Mouse (Mus musculus) C2C12 (cell line): Measurements from ENCODE around the gene Cacnb2. TPM values are rescaled to one million over a fixed set of nuclear protein-coding genes. Genes with fewer than 3 reads are reported as not detected.

Experiments used
- H3K27me3 ChIP-seq: one replicate; pipeline ENCODE4 v1.6.1; 2011; ENCODE audit not compliant: control insufficient read depth, insufficient read depth, insufficient read length
- H3K36me3 ChIP-seq: one replicate; pipeline ENCODE4 v1.6.1; 2011; ENCODE audit not compliant: control insufficient read depth, insufficient read depth
- H3K4me3 ChIP-seq: one replicate; pipeline ENCODE4 v1.5.1; 2011; ENCODE audit warnings: mild to moderate bottlenecking, control low read depth; ENCODE audit not compliant: poor library complexity, insufficient read depth, severe bottlenecking
- H3K79me2 ChIP-seq: one replicate; pipeline ENCODE4 v1.6.1; 2011; ENCODE audit not compliant: control insufficient read depth, insufficient read depth
- H3K79me3 ChIP-seq: one replicate; pipeline ENCODE4 v1.6.1; 2011; ENCODE audit warnings: low read depth, control low read depth
- H3ac ChIP-seq: one replicate; pipeline ENCODE3; 2011; ENCODE audit warnings: low read depth; ENCODE audit not compliant: control insufficient read depth, insufficient read length
- CEBPB ChIP-seq: IDR thresholded peaks from one replicate; pipeline ENCODE4 v1.6.1; 2011; ENCODE audit warnings: low read depth, mild to moderate bottlenecking, control low read depth, moderate library complexity
- CTCF ChIP-seq: IDR thresholded peaks from one replicate; pipeline ENCODE4 v1.5.1; 2011; ENCODE audit not compliant: control insufficient read depth, insufficient read depth, insufficient read length
- FOSL1 ChIP-seq: IDR thresholded peaks from one replicate; pipeline ENCODE4 v1.8.0; 2011; ENCODE audit warnings: mild to moderate bottlenecking, low read length; ENCODE audit not compliant: poor library complexity, insufficient read depth, severe bottlenecking
- MAX ChIP-seq: IDR thresholded peaks from one replicate; pipeline ENCODE4 v1.6.1; 2011; ENCODE audit warnings: mild to moderate bottlenecking, control low read depth
- MYOD1 ChIP-seq: IDR thresholded peaks from one replicate; pipeline ENCODE4 v1.6.1; 2011; ENCODE audit warnings: low read depth; ENCODE audit not compliant: control insufficient read depth, insufficient read length
- MYOG ChIP-seq: IDR thresholded peaks from one replicate; pipeline ENCODE4 v1.6.1; 2011; ENCODE audit not compliant: control insufficient read depth, insufficient read length; ENCODE audit errors: extremely low read depth
- USF1 ChIP-seq: IDR thresholded peaks from one replicate; pipeline ENCODE4 v1.6.1; 2011; ENCODE audit warnings: low read depth, mild to moderate bottlenecking, control low read depth, moderate library complexity
- polyA plus RNA-seq: library from polyadenylated mRNA; unstranded; fragments of >200 nt; fragmentation: generic; extraction: Trizol; gene quantifications from one replicate; pipeline ENCODE4 v1.2.1, GENCODE M21; 2012; ENCODE audit warnings: missing spikeins

The Cacnb2 gene
- polyA plus RNA-seq, 1 experiment: 2.4 TPM

- Histone ChIP-seq H3K79me2 (no peaks in the 10 kb centered on the region), H3K79me3 (peaks cover 3% of the 10 kb centered on the region), H3K27me3 (no peaks in the 10 kb centered on the region), H3K36me3 (no peaks in the 10 kb centered on the region), H3K4me3 (no peak overlapping the region), H3ac (no peak overlapping the region)
- no peak for TF ChIP-seq FOSL1
- no peak for TF ChIP-seq MAX
- no peak for TF ChIP-seq MYOG
- TF ChIP-seq MYOD1: no peak
- TF ChIP-seq CTCF: no peak
- no peak for TF ChIP-seq USF1
- no peak for TF ChIP-seq CEBPB
Observed at GRCm38 (mm10) chr2:14825146-14825545, 222.3 kb downstream of the Cacnb2 start.

- no peak overlapping the region for H3ac ChIP-seq
Observed at GRCm38 (mm10) chr2:14829451-14829850, 226.6 kb downstream of the Cacnb2 start.

GRCm38 (mm10) chr2:14831308-14831707 is 228.4 kb downstream of the Cacnb2 start:
- Histone ChIP-seq H3K27me3 (no peaks in the 10 kb centered on the region), H3K36me3 (no peaks in the 10 kb centered on the region), H3ac (no peak overlapping the region), H3K79me2 (no peaks in the 10 kb centered on the region), H3K4me3 (no peak overlapping the region), H3K79me3 (no peaks in the 10 kb centered on the region)
- no peak for TF ChIP-seq MAX
- TF ChIP-seq USF1: no peak
- TF ChIP-seq CEBPB: no peak
- TF ChIP-seq MYOD1: no peak
- TF ChIP-seq MYOG: no peak
- TF ChIP-seq FOSL1: no peak
- TF ChIP-seq CTCF: no peak

More at GRCm38 (mm10) chr2:14829451-14829850, 226.6 kb downstream of the Cacnb2 start:
- H3K79me2 ChIP-seq: no peaks in the 10 kb centered on the region
- H3K36me3 ChIP-seq: no peaks in the 10 kb centered on the region
- no peaks in the 10 kb centered on the region for H3K27me3 ChIP-seq
- peaks cover 2% of the 10 kb centered on the region for H3K79me3 ChIP-seq
- no peak overlapping the region for H3K4me3 ChIP-seq
- no peak for TF ChIP-seq MYOG
- TF ChIP-seq USF1: no peak
- no peak for TF ChIP-seq CEBPB
- no peak for TF ChIP-seq MAX

GRCm38 (mm10) chr2:14834700-14835317 is 231.9 kb downstream of the Cacnb2 start:
- no peaks in the 10 kb centered on the region for H3K79me3 ChIP-seq
- no peaks in the 10 kb centered on the region for H3K79me2 ChIP-seq
- TF ChIP-seq MAX (no peak), FOSL1 (no peak), MYOG (no peak), USF1 (no peak), MYOD1 (no peak), CEBPB (no peak), CTCF (no peak)

GRCm38 (mm10) chr2:14841272-14841671 is 238.4 kb downstream of the Cacnb2 start:
- no peak for TF ChIP-seq MYOD1
- Histone ChIP-seq H3K4me3 (no peak overlapping the region), H3ac (no peak overlapping the region), H3K36me3 (no peaks in the 10 kb centered on the region), H3K27me3 (no peaks in the 10 kb centered on the region), H3K79me3 (no peaks in the 10 kb centered on the region), H3K79me2 (no peaks in the 10 kb centered on the region)

More at GRCm38 (mm10) chr2:14834700-14835317, 231.9 kb downstream of the Cacnb2 start:
- no peak overlapping the region for H3K4me3 ChIP-seq
- H3K36me3 ChIP-seq: no peaks in the 10 kb centered on the region
- H3K27me3 ChIP-seq: no peaks in the 10 kb centered on the region
- no peak overlapping the region for H3ac ChIP-seq

GRCm38 (mm10) chr2:14846727-14847126 is 243.8 kb downstream of the Cacnb2 start:
- Histone ChIP-seq H3K36me3 (no peaks in the 10 kb centered on the region), H3K27me3 (no peaks in the 10 kb centered on the region), H3K4me3 (no peak overlapping the region), H3K79me3 (no peaks in the 10 kb centered on the region), H3K79me2 (no peaks in the 10 kb centered on the region), H3ac (no peak overlapping the region)
- TF ChIP-seq MYOD1 (no peak), FOSL1 (no peak), USF1 (no peak), CTCF (no peak), MYOG (no peak), CEBPB (no peak), MAX (no peak)
